Mouse (Mus musculus) c-Kit-positive CD71-positive TER-119-positive erythroid progenitor cells, embryonic 14.5 days (primary cell): ENCODE measurements around the gene Drg2.

Experiments
- DNase-seq: peaks from one replicate; pipeline ENCODE4 v3.0.0-alpha.2; 2013; ENCODE audit warnings: low spot score

The Drg2 gene

GRCm38 (mm10) chr11:60469039-60469438, 14.6 kb downstream of the Drg2 start, which contains the start of gene Myo15:
Gene Myo15, plus strand, starts transcription at chr11:60469339.
- no peak for DNase-seq

DNA sequence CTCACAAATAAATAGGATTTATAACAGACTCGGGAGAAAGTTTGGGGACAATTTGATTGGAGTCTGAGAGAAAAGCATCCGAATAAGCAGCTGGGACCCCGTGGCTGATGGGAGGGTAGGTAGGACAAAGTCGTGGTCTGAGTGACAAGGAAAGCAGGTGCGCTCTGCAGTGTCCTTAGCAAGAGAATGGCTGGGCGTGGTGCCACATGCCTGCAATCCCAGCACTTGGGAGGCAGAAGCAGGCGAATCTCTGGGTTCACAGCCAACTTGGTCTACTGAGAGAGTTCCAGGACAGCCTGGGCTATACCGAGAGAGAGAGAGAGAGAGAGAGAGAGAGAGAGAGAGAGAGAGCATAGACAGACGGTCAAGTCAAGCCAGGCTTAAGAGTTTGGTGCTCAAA, 16.4 kb downstream of the Drg2 start:
- no peak for DNase-seq

DNA sequence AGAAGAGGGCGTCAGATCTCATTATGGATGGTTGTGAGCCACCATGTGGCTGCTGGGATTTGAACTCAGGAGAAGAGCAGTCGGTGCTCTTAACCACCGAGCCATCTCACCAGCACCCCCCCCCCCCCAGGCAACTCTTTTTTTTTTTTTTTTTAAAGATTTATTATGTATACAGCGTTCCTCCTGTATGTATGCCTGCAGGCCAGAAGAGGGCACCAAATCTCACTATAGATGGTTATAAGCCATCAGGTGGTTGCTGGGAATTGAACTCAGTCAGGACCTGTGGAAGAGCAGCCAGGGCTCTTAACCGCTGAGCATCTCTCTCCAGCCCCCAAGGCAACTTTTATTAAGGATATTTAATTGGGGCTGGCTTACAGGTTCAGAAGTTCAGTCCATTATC, 20.1 kb downstream of the Drg2 start:
- no peak for DNase-seq

- no peak for DNase-seq
Observed at GRCm38 (mm10) chr11:60475668-60476362, 21.4 kb downstream of the Drg2 start.

DNA sequence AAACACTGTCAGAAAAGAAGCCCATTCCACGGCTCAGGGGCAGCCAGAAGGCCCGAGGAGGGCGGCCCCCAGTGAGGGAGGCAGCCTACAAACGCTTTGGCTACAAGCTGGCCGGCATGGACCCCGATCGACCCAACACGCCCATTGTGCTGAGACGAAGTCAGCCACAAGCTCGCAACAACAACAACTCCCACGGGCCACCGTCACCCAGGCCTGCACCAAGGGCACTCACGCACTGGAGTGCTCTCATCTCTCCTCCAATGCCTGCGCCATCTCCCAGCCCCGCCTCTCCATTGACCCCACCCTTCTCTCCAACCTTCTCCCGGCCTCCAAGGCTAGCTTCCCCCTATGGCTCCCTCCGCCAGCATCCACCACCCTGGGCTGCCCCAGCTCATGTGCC, 23.7 kb downstream of the Drg2 start:
- DNase-seq: no peak

GRCm38 (mm10) chr11:60486267-60486666, 31.9 kb downstream of the Drg2 start:
- peak; percentile 74 for DNase-seq

DNA sequence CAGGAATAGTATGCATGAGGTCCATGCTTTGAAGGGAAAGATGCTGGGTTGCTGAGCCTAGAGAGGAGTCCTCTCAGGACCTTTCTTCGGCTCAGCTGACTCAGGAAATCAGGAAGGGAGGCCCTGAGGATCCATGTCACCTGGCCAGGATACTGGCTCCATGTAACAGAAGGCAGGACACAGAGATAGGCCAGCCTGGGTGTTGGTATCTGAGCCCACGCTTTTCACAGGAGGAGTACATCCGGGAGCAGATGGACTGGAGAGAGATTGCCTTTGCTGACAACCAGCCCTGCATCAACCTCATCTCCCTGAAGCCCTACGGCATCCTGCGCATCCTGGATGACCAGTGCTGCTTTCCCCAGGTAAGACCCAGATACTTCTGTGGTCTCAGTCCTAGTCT, 38.3 kb downstream of the Drg2 start:
- DNase-seq: no peak

DNA sequence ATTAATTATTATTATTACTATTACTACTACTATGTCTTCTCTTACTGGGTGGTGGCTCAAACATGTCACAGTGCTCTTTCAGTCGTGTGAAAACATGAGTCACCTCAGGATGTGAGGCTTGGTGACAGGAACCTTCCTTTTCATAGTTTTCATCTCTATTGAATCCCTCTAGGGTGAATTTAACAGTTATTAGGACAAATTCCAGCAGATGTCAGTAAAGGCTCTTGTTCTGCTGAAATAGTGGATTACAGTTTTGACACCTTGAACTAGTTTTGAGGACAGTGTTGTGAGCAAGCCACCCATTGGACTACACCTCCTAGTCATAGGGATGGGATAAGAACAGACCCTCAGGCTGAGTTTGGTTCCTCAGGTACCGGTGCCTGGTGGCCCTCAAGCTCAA, 41.3 kb downstream of the Drg2 start:
- no peak for DNase-seq

DNA sequence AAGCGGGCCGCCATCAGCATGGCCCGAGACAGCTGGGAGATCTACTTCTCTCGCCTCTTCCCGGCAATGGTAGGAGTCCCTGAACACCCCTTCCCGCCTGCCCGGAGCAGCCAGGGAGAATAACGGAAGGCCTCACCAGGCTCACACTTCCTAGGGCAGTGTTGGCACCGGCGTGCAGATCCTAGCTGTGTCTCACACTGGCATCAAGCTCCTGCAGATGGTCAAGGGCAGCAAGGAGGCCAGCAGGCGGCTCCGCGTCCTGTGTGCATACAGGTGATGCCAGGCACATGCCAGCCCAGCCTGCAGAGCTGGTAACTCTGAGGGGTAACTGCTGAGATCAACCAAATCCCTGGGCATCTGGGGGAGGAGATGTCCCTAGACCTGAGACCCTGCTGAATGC, 52.9 kb downstream of the Drg2 start:
- no peak for DNase-seq

- DNase-seq: peak; percentile 80
Observed at GRCm38 (mm10) chr11:60508950-60509349, 54.6 kb downstream of the Drg2 start.

DNA sequence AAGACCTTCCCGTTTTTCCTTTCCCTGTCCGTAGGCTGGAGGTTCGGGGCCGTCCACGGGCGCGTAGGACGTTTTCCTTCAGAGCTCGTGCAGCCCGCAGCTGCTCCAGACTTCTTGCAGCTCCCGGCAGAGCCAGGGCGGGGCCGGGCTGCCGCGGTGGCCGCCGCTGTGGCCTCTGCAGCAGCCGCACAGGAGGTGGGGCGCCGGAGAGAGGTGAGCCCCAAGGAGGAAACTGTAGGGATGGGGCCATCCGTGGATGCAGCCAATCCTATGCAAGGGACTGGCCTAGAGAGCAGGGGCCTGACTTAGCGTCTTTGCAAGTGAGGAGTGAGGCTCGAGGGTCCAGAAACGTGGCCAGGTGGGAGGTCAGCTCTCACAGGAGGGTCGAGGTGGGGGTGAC, 55.1 kb downstream of the Drg2 start:
- peak; percentile 49 for DNase-seq

- DNase-seq: no peak
Observed at GRCm38 (mm10) chr11:60511893-60512292, 57.5 kb downstream of the Drg2 start.

DNA sequence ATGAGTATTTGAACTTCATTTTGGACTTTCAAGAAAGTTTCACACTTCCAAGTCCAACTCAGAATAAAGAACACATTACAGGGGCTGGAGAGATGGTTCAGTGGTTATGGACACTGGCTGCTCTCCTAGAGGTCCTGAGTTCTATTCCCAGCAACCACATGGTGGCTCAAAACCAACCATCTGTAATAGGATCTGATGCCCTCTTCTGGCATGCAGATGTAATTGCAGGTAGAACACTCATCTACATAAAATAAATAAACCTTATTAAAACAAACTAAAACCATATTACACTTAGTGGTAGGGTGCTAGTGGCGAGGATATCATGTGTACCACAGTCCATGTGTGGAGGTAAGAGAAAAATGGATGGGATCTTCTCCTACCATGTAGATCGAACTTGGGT, 58.1 kb downstream of the Drg2 start:
- DNase-seq: no peak

- DNase-seq: no peak
Observed at GRCm38 (mm10) chr11:60514941-60515340, 60.5 kb downstream of the Drg2 start.

- no peak for DNase-seq
Observed at GRCm38 (mm10) chr11:60518305-60518704, 63.9 kb downstream of the Drg2 start.
